Mouse (Mus musculus) spleen, postnatal 14 days (tissue): ENCODE data around the gene Cry2.

Experiments
- DNase-seq, 2 experiments: peaks; one replicate each; pipeline ENCODE4 v3.0.0; 2021 to 2022; ENCODE audit warnings: low spot score in 2 of 2

Cry2 gene

DNA sequence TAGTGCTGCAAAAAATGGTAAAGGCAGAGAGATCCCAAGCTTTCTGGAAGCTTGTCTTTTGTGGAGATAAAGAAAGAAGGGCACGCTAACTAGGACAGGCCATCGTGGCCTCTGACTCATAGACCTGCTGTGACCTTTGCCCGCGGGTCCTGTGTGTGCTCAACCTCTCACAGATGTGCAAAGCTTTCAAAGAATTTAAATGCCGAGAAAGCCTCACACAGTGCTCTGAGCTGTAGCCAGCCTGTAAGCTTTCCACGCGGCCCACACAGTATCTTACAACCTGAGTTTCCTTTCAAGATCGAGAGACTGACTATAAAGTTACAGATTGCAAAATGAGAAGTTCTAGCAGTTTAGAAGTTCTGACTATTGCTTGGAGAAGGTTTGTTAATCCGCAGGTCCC, 12.0 kb upstream of the Cry2 start:
- DNase-seq: no peak

DNA sequence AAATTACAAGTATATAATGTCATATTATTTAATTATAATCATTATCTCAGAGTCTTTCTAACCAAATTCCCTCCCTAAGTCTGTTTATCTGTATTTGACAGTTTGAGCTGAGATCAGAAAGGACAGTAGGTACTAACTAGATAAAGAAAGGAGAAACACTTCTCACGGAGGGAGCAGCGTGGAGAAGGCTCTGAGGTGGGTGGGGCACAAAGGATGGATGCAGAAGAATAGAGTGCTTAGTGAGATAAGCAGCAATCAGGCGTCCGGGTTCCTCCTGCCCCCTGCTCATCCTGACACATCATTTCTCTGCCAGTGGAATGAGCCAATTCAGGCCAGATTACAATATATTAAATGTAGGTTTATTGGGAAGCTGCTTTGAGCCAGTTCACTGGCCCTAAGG, 10.5 kb upstream of the Cry2 start:
- no peak for DNase-seq

DNA sequence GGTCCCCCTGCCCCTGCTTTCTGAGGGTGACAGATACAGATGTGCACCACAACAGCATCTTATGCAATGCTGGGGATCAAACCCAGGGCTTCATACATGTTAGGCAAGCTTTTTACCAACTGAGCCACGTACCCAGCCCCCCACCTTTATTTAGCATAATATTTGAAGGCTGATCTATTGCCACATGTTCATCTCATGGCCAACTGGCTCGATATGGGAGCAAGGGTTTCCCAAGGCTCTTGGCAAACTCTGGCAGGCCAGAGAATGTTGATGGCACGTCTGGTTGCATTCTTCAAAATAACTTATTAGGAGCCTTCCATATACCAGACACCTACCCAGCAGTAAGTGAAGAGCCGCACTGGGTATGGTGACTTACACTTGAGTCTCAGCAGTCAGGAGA, 9.5 kb upstream of the Cry2 start:
- DNase-seq: no peak

DNA sequence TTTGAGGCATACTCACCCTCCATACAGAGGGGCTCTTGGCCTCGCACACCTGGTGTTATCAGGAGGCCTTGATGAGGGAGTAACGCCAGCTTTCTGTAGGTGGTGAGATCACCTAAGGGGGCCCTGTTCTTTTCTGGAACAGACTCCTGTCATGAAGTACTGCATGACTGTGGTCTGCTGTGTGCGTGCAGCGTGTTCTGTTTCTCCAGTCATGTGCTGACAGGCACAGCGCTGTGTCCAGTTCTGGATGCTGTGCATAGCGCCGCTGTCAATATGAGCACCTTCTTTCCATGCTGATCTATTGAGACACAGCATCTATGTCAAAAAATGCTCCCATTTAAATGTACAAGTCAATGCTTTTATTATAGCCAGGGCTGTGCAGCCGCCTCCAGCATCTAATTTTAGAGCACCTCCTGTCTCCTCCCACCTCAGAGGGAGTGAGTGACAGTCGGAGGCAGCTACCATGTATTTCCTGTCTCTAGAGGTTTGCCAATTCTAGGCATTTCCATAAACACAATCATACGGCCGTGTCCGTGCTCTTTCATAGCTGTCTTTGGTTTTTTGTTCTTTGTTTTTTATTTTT, 8.7 kb upstream of the Cry2 start:
- no peak for DNase-seq

DNA sequence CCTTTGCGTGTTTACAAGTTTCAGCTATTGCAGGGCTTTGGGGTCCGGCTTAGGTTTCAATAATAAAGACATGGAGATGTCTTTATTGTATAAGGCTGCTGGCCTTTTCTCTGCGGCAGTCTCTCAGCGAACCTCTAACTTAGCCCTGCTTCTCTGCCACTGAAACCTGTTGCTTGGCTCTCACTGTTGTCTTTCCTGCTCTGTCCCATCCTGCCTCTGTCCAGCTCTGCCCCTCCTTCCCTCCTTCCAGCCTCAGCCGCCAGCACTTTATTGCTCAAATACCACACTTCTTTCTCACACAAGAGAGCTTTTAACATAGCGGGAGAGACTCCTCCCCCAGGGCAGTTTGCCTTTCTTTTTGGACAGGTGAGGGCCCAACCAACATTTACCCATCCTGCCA, 6.6 kb upstream of the Cry2 start:
- no peak for DNase-seq

DNA sequence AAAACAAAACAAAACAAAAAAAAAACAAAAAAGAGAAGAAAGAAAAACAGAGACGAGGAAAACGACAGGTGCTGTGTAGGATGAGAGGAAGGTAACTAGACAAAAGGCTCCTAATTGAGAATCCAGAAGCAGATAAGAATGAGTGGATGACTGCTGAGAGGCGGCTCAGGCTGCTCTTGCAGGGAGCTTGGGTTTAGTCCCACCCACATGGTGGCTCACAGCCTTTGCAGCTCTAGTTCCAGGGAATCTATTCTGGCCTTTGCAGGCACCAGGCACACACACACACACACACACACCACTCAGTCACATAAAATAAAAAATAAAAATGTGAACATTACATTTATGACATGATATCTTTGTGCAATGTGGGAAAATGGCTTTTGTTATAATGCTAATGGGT, 4.7 kb upstream of the Cry2 start:
- DNase-seq: no peak

DNA sequence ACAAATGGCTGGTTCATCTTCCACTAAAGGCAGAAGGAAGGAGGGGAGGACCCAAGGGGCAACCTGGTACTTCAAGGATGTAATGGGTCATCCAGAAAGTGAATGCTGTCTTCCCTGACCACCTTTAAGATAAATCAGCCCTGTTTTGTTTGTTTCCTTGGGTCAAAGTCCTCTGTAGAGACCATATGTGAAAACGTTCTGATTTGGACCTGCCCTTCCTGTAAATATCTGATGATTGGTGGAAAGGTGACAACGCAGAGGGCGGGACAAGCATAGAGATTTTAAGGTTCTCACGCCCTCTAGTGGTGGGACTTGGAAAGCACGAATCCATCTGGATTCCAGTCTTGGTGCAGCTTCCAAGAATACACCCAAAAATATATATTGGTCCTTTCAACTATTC, 4.0 kb upstream of the Cry2 start:
- peak in 1 of 2 experiments; percentile 63 for DNase-seq

DNA sequence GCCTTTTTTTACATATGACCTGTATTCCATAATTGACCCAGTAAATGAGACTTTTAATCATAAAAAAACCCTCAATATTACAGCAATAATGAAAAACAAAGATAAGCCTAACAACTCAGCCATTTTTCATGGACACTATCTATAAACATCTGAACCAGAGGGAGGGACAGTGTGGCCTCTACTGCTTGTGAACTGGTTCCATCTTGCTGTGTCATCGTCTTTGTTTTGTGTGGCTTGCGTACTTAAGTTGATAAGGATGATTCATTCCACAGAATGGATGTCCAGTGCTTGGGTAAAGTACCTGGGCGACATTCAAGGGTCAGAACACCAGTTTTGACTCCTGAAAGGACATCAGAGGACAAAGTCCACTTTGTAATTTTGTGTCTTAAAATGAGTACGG, 3.5 kb upstream of the Cry2 start:
- DNase-seq: no peak

DNA sequence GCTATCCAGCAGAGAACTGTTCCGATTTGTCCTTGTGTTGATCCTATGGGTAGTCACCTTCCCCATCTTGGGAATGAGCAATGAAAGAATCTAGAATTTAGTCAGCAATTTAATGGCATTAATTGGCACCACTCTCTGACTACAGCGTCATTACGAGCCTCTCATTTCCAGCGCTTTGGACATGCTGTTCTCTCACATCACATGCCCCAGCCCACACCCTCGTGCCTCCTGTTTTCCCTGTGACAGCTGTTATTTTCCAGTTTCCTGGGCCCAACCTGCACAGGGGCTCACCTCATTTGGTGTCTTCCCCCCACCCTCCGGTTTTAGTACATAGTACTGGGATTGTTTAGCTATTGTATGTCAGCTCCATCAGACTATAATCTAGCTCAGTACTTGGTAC, 1.2 kb upstream of the Cry2 start:
- DNase-seq: no peak

DNA sequence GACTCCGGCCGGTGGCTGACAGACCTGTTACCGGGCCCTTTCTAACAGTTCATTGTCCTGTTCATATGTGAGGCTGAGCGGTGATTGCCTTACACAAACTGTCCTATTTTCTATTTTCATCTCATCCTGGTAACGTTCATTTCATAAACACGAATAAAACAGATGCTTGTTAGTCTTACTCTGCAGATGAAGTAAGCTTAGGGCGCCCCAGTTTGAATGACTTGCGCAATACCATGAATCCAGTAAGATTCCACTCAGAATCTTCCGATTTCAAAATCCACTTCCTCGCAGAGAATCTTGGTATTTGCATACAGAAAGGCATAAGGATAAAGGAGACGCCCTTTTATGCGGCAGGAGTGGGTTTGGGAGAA, 517 bp upstream of the Cry2 start:
- DNase-seq: no peak

DNA sequence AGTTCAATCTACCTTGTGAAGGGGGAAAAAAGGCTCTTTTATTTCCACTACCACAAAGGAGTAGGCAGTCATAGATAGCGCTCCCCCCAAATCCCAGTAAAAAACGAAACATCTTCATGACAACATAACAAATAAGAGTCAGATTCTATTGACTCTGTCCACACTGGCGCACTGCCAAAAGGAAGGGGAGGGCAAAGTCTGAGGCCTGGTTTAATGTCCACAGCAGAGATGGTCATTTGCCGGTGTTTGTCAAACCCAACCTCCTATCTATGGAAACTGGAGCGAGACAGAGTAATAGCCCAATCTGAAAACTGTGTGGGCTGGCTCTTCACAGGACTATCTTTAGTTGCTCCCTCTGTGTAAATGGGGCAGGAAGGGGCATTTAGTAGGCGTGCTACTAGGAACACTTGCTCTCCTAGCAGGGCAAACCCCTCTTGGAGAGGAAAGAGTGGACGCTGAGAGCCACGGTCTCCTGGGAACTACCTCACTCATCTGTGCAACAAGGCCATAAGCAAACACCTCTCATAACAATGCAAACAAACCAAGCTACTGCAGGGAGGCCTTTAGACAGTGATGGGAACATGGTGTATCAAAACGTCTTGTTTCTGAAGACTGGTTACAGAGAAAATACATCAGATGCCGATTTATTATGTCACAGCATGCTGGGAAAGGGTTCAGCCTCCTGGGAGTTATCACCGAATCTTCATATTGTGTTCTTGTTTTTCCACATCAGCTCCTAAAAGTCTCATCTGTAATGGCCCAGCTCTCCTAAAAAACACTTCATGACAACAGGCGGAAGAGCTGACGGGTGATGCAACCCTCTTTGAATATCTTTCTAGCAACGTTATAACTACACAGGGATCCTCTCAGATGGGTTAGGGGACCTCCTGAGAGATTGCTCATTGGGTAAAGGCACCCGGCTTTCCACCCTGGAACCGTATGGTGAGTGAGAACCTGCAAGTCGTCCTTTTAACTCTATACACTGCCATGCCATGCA, 1.2 kb downstream of the Cry2 start:
- DNase-seq: no peak

DNA sequence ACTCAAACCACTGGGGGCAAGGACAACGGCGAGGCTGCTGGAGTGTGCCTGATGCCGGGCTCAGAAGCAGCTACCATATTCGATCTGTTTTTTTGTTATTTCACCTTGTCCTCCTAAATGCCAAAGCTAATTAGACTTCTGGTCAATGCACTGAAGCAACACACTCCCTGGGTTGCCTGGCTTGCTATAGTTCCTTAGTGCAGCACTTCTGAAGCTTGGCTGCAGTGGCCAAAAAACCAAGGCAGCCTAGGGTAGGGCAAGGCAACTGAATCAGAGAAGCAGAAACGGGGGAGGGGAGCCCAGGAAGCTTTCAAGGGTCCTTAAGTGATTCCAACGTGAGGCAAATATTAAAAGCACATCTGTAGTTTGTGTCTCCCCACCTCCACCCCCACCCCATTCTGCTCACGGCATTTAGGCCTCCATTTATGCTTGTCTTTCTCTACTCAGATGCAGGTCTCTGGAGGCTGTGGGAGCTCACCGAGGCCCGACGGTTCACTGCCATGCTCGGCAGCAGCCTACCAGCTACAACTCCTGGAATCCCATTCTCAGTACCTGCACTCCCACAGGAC, 2.1 kb downstream of the Cry2 start:
- no peak for DNase-seq

DNA sequence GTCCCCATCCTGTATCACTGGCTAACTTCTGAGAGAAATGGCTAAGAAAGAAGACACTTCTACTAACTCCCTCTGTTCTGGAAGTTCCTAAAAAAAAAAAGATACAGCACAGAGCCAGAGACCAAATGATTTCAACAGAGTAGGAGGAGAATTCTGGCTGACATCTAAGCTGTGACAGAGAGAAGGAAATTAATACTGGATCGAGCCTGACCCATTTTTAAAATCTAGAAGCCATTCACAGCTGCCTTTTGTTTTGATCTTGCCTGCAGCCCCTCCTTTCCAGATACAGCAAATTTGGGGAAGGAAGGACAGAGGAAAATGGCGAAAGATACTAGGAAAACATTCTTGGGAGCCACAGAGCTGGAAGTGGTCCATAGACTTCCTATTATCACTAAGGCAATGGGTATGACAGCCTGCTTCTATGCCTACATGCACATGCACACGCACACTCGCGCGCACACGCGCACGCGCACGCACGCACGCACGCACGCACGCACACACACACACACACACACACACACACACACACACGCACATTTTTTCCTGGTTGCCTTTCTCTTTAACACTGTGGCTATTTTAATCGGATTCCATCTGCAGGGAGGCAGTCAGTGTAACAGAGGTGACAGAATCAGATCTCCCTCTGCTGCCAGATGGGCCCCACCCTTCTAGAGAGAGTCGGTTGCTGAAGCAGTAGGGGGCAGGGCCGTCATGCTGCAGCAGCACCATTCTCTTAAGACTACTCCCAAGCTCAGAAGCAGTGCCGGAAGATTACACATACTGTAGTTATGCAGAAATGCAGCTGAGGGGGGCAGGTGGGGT, 2.9 kb downstream of the Cry2 start:
- DNase-seq: no peak

DNA sequence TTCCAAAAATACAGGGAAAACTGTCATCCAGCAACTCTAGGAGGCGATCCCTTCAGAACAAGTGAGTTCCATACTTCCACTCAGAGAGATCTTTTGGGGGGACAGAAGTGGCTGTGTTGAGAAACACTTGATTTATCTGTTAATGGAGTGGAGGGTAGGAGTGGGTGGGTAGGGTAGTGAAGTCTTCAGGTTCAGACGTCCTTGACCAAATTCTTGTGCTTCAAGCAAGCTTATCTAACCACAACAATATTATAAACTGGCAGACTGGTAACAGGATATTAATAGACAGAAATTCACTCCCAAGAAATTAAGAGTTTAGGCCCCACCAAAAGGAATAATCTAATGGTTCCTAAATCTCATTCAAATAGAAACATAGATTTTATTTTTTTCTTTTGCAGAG, 3.8 kb downstream of the Cry2 start:
- DNase-seq: no peak

DNA sequence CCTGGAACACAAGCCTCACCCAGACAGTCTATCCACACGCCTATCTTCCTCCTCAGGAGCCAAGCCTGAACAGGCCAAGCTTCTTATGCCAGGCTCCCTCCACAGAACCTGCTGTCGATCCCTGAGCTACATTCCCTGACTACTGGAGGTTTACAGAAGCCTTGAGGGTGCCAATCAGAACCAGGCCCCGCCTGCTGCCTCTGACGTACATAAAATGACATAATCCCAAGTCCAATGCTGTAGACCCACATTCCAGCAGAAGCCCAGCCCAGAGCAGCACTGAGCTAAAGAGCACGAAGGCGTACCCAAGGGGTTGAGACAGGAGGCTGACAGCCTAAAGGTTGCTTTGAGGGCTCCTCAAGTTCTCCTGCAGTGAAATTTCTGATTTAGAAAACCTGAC, 6.0 kb downstream of the Cry2 start:
- no peak for DNase-seq

DNA sequence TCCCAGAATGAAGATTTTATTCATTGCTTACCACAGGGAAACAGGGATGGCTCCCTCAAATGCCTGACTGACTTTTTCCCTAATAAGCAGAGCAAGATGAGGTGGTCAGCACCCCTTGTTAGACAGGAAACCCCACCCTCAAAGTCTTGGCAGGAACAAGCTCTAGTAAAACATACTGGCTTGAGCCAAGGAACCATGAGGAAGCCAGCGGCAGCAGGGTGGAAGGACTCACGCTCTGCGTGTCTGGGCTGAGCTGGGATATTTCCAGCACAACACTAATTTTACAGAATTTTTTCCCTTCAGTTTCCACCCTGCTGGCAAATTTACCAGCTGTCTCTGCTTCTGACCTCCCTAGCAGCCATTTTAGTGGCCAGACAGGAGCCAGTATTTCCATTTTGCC, 7.4 kb downstream of the Cry2 start:
- no peak for DNase-seq

DNA sequence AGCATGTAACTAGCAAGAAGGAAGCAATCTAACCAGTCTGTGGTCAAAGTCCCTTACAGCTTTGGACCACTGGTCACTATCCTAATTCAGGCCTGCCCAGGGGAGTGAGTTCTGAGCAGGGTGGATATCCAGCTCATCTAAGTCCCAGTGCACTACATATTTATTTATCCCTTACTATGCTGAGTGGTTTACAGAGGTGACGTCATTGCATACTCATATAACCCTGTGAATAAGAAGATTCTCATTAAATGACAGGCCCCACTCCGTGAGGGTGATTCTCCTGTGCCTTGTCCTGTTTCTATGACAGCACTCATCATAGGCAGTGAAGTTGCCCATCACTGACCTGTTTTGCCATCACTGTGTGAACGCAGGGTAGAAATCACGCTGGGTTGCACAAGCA, 8.5 kb downstream of the Cry2 start:
- no peak for DNase-seq

DNA sequence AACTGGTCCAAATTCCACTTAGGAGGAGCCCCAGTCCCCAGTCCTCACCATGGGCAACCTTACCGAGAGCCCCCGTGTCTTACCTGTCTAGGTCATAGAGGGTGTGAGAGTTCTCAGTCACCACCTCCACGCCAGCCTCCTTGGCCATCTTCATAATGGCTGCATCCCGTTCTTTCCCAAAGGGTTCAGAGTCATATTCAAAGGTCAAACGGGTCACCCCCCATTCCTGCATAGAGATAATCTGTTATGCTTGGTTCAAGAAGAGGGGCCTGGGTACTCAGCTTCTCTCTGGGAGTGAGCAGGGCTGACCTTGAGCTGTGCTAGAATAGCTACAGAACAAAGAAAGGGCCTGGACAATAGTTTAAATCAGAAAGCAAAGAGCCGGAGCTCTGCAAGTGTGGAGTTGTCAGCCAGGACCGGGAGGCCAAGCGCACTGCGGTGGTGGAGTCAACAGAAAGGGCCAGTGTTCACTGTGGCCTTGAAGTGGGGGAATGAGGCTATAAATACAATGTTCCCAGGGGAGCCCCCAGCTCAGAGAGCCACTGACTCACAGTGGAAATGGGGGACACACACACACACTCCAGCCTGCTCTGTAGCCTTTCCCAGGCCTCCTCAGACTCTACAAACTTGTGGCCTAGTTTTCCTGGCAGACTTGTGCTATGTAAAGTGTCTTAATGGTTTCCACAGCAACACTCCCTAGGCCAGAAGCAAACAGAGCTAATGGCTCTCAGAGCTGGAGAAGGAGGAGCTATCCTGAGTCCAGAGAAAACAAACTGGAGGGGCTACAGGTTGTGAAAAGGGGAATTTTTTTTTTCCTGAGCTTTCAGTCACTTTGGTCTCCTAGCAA, 9.2 kb downstream of the Cry2 start:
- no peak for DNase-seq

DNA sequence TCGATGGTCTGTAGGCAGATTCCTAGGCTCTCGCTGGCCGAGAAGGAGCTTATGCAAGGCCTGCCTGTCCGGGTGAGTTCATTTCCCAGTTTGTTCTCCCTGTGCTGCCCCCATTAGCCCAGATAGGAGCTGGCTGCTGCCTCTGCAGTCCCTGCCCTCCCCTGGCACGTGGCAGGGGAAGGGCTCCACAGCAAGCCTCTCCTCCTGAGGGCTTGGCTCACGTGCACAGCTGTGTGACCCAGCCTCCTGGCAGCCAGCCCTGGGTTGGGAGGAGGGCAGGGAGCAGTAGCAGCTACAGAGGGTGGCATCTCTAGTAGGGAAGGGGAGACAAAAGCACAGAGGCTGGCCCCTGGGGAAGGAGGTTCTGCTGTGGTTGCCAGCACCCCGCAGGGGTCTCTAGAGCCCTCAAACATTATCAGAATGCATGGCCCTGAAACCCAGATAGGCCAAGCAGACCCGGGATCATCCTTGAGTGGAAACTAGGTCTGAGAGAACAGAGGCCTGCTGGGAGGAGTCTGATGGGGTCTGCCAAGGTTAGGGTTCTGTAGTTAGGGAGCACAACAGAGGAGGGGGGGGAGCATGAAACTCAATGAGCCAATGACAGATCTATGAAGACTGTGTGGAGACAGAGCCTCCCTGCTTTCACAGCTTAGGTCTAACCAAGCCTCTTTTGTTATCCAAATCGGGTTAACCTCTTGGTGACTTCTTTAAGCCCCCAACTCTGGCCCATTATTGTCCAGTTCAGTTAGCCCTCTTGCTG, 10.0 kb downstream of the Cry2 start:
- peak in 1 of 2 experiments; percentile 31 for DNase-seq

DNA sequence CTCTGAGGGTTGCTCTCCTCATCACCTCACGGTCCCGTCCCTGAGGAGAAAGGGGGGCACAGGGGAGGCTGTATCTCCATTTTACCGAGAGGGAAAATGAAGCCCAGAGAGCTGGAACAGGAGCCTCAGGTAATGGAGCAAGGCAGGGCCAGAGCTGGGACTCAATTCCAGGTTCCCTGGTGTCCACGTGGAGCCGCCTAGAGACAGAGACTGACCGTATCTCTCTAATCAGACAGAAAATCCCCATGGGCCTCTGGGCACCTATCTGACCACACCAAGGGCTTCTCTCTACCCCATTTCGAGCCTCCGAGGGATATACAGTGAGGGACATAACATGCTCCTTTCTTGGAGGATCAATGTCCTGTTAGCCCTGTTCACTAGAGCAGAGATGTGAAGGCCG, 10.7 kb downstream of the Cry2 start:
- no peak for DNase-seq
